Mouse (Mus musculus): Measurements from ENCODE around the gene Ccdc50.

The Ccdc50 gene

GRCm38 (mm10) chr16:27388761-27389451, at the start of gene Ccdc50:
Gene Ccdc50, plus strand, starts transcription at chr16:27388869.
- DNase-seq (ENCODE audit: extremely low spot score, low spot score), result peak; percentile 87

DNA sequence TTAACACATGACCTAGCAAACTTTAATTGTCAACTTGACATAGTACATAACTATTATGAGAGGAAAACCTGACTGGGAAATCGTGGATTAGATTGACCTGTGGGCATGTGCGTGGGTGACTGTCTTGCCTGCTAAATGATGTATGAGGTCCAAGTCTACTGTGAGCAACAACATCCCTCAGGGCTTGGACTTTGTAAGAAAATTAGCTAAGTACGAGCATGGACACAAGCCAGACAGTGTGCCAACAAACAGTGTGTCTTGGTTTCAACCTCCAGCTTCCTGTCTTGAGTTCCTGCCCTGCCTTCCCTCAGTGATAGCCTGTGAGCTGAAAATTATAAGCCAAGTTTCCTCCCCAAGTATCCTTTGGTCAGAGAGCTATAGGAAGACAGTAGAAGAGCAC, 41.1 kb upstream of the Ccdc50 start:
- DNase-seq (ENCODE audit: extremely low spot score, low spot score), result no peak

- no peak for DNase-seq (ENCODE audit: extremely low spot score, low spot score)
Measured at GRCm38 (mm10) chr16:27348359-27348758, 40.3 kb upstream of the Ccdc50 start.

DNA sequence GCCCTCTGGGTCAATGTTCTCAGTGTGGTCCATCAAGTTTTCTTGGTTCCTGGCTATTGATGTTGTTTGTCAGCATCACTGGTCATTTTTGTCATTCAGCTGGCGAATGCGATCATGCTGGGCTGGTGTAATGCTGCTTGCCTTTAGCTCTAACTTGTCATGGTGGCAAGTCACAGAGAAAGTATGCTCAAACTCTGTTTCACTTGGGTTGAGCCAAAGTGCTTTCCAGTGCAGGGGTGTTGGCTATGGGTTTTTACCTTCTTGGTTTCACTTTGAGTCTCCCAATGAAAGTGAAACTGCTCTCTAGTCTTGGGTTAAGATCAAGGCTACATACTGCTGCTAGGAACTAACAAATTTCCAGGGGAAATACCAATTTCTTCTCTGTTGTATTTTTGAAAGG, 39.4 kb upstream of the Ccdc50 start:
- DNase-seq (ENCODE audit: extremely low spot score, low spot score), result no peak

- no peak for DNase-seq (ENCODE audit: extremely low spot score, low spot score)
Measured at GRCm38 (mm10) chr16:27349878-27350532, 38.7 kb upstream of the Ccdc50 start.

- no peak for DNase-seq (ENCODE audit: extremely low spot score, low spot score)
Measured at GRCm38 (mm10) chr16:27354464-27354863, 34.2 kb upstream of the Ccdc50 start.

- DNase-seq (ENCODE audit: extremely low spot score, low spot score), result no peak
Measured at GRCm38 (mm10) chr16:27360059-27360458, 28.6 kb upstream of the Ccdc50 start.

DNA sequence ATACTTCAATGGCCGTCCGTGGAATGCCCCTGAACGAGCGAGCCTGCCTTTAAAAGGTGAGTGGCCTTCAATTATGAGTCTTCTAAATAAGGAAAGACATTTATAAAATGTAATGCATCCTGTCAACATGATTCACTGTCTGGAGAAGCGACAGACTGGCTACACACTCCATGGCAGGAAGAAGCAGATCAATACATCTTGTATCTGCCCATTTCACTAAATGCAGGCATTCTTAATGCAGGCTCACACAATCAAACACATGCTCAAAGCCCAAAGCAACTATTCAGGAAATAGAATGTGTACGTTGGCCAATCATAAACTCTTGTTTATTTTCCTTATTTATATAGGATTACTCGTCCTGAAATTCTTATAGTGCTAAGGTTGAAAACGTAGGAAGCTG, 18.5 kb upstream of the Ccdc50 start, which contains the start of gene Uts2b:
Gene Uts2b, minus strand, starts transcription at position 49 of the 400 bp plus-strand sequence.
- DNase-seq (ENCODE audit: extremely low spot score, low spot score), result no peak

DNA sequence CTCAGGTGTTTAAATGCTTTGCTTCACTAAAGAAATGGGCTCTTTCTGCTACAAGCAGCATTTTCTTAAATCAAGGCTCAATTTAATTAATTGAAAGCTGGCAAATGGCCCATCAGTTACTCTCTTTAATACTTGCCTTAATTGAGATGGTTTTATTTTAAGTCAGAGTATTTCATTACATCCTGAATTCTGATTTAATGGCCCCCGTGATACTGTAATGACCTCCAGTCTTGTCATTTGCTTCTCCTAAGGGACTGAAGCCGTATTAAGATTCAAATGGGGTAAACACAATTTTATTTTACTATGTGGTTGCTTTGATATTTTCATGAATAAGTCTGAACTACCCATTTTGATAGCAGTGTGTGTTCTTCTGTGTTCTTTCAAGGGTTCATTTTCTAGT, 18.0 kb upstream of the Ccdc50 start:
- DNase-seq (ENCODE audit: extremely low spot score, low spot score), result no peak

GRCm38 (mm10) chr16:27374139-27374538, 14.5 kb upstream of the Ccdc50 start:
- no peak for DNase-seq (ENCODE audit: extremely low spot score, low spot score)

- no peak for DNase-seq (ENCODE audit: extremely low spot score, low spot score)
Measured at GRCm38 (mm10) chr16:27375318-27375717, 13.4 kb upstream of the Ccdc50 start.

GRCm38 (mm10) chr16:27376556-27376955, 12.1 kb upstream of the Ccdc50 start:
- no peak for DNase-seq (ENCODE audit: extremely low spot score, low spot score)

GRCm38 (mm10) chr16:27382217-27382616, 6.5 kb upstream of the Ccdc50 start:
- no peak for DNase-seq (ENCODE audit: extremely low spot score, low spot score)

- DNase-seq (ENCODE audit: extremely low spot score, low spot score), result no peak
Measured at GRCm38 (mm10) chr16:27384893-27385603, 3.6 kb upstream of the Ccdc50 start.

GRCm38 (mm10) chr16:27385649-27386048, 3.0 kb upstream of the Ccdc50 start:
- DNase-seq (ENCODE audit: extremely low spot score, low spot score), result no peak

- DNase-seq (ENCODE audit: extremely low spot score, low spot score), result no peak
Measured at GRCm38 (mm10) chr16:27386850-27387407, 1.7 kb upstream of the Ccdc50 start.

DNA sequence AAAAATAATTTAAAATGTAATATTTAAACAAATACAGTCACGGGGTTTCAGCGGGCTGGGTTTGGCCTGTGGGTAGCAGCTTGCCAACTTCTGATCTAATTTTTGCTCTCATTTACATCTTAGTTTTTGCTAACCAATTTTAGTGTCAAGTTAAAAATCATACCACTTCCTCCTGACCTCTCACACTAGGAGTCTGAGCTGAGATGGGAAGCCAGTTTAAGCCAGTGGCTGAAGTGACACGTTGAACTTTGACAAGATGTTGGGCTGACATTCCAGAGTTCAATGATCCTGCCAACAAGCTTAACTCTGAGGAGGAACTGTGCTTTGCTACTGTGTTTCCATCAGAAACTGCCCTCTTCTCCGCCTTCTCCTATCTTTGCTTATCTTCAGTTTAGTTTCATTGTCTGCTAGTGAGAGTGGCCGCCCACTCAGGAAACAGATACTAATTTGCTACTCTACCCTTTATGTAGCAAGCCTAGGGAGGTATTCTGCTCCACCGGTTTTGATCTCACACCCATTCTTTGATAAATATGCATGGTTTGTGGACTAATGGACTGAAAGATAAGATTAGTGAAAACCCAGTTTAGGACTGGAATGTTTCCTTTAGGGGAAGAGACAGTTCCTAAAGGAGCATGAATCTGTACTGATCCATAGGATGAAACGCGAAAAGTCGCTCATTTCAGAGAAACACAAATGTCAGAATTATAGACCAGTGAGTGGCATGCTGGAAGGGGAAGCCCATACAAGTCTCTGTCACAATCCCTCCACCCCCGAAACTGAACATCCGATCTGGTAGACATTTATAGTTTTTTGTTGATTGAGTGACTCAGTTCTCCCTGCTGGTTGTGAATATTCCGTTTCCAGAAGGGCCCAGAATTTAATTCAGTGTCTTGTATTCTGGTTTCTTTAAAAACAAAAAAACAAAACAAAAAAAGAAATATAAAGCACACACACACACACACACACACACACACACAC, 746 bp upstream of the Ccdc50 start:
- DNase-seq (ENCODE audit: extremely low spot score, low spot score), result peak; percentile 13

DNA sequence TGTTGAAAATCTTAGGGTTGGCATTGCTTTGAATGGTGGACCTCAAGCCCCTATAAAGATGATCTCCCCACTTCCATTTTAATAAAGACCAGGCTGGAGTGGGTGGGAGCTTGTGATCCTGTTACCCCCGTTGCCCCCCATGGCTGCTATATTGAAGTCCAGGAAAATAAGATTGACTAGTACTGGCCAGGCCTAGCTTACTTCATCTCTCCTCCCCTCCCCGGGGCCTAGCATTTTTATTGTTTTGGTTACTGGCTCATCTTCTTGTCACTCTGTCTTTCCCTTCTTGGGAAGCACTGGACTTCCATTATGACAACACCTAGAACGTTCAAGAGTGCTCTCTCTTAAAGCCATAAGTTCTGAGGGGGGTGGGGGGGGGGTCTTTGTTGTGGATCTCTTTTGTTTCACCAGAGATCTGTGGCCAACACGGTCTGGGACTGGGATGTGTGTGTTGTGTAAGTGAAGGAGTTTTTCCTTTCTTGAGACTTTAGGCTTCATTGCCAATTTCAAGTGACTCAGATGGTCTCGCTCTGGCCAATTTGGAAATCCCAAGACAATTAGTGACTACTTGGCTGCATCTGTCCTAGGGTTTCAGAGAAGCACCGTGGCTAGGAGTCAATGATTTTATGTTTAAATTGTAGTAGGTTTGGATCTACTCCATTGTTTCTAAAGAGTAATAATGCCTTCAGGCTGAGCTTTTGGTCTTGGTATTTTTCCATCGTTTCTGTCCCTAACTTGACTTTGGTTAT, 1.0 kb downstream of the Ccdc50 start:
- DNase-seq (ENCODE audit: extremely low spot score, low spot score), result peak; percentile 26

DNA sequence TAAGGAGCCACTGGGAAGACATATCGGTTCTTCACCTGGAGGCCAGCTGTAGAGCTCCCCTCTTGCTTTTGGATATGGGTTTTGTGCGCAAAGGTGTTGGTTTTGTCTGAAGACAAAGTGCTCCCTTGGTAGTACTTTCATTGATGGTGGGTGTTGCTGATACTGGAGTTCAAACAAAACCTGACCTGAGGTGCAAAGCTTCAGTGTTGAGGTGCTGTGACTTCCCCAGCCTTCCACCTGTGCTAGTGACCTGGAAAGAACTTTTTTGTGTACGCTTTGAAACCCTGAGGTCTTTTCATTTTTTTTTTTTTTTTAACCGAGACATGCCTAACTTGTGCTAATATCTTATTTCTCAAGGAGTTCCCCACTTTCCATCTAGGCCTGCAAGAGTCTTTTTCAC, 1.6 kb downstream of the Ccdc50 start:
- DNase-seq (ENCODE audit: extremely low spot score, low spot score), result no peak

- no peak for DNase-seq (ENCODE audit: extremely low spot score, low spot score)
Measured at GRCm38 (mm10) chr16:27391845-27392244, 3.2 kb downstream of the Ccdc50 start.
